ENCODE assay signal across 18 mouse cellular contexts in the genomic region with DNA sequence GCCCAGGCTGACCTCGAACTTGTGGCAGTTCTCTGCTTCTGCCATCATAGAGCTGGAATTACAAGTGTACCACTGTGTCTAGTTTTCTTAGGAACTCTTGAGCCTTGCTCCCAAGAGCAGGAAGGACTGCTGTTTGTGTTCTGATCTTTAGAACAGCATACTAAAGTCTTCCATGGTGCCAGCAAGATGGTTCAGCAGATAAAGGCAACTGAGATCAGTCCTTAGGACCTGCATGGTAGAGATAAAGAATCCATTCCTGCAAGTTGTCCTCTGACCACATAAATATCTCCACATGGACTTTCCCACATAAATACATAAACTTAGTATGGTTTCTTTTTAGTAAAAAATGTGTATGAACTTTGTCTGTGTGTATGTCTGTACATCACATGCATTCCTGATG. TPM values are rescaled to one million over a fixed set of nuclear protein-coding genes. Genes with fewer than 3 reads are reported as not detected.
DNase-seq lines count a peak whose midpoint lies in the region; ATAC-seq and TF ChIP-seq lines count a peak whose summit lies in the region.
"Had no signal": no experiment of that assay in that cellular context is flagged by ENCODE, and none has a peak within 500 bp of the region (broad histone marks: within the 10 kb centered on the region; RNA-seq: fewer than 3 reads in every experiment).

No protein-coding gene starts in this region.

- H3K27ac ChIP-seq in liver, embryonic 11.5 days (ENCODE audit: low read depth, low read length), result peak overlapping the region; percentile 95
- peak overlapping the region; percentile 71 for H3K27ac ChIP-seq in small intestine, adult 2 months (ENCODE audit: insufficient read depth, low read depth, low read length)
- H3K27ac ChIP-seq: hindbrain, embryonic 14.5 days; neural tube, embryonic 12.5 days had no signal

- H3K36me3 ChIP-seq in liver, embryonic 11.5 days (ENCODE audit: control insufficient read depth, insufficient read depth, low read length), result no peaks in the 10 kb centered on the region
- no peaks in the 10 kb centered on the region for H3K36me3 ChIP-seq in small intestine, adult 2 months (ENCODE audit: control insufficient read depth, insufficient read depth, low read length)
- H3K36me3 ChIP-seq: neural tube, embryonic 12.5 days had no signal

- DNase-seq in heart, adult 11 months, result peak; percentile 5
- DNase-seq in heart, adult 18-20 months, result no peak
- DNase-seq in spleen, postnatal 36 days (ENCODE audit: low spot score in 2 of 2), result peak; percentile 37 to 62
- DNase-seq in spleen, postnatal 14 days (ENCODE audit: low spot score in 2 of 2), result no peak
- DNase-seq in liver, embryonic 11.5 days (ENCODE audit: low spot score), result no peak
- DNase-seq in layer of hippocampus, adult 11-12 months (ENCODE audit: low spot score), result no peak
- no peak for DNase-seq in left cerebral cortex, adult 11 months (ENCODE audit: low spot score)
- DNase-seq: cerebellum, adult 18-20 months; gastrocnemius, postnatal 25 days; kidney, adult 18-20 months; kidney, postnatal 25 days; left cerebral cortex, postnatal 4 days; lung, embryonic 14.5 days; thymus, postnatal 25 days had no signal

- H3K4me3 ChIP-seq in liver, embryonic 11.5 days (ENCODE audit: low read depth, low read length), result peak overlapping the region; percentile 25
- H3K4me3 ChIP-seq in small intestine, adult 2 months (ENCODE audit: low read depth, low read length), result no peak overlapping the region
- H3K4me3 ChIP-seq: neural tube, embryonic 12.5 days had no signal

- no peak for TF ChIP-seq POLR2A in small intestine, adult 2 months (IDR thresholded peaks at IDR 0.05; ENCODE audit: low read depth, low read length)

- ATAC-seq in liver, embryonic 11.5 days (replicated peaks; ENCODE audit: low FRiP score), result peak; percentile 73

- WGBS in liver, embryonic 11.5 days, result 51% methylated on average over 1 of the region's 1 CpGs
- WGBS in small intestine, adult 2 months, result 70% methylated on average over 1 of the region's 1 CpGs

- no peaks in the 10 kb centered on the region for H3K27me3 ChIP-seq in liver, embryonic 11.5 days (replicated peaks; ENCODE audit: control insufficient read depth, insufficient read depth, low read length)
- no peaks in the 10 kb centered on the region for H3K27me3 ChIP-seq in small intestine, adult 2 months (ENCODE audit: control insufficient read depth, insufficient read depth, low read length)
- H3K27me3 ChIP-seq: CH12.LX; neural tube, embryonic 12.5 days had no signal

- peak overlapping the region; percentile 59 for H3K4me2 ChIP-seq in liver, embryonic 11.5 days
- H3K4me2 ChIP-seq: hindbrain, embryonic 14.5 days; lung, embryonic 14.5 days; neural tube, embryonic 12.5 days had no signal

- TF ChIP-seq CTCF in small intestine, adult 2 months (IDR thresholded peaks at IDR 0.05; ENCODE audit: extremely low read depth, insufficient read length, insufficient replicate concordance, low read depth, low read length), result no peak

- peak overlapping the region; percentile 47 for H3K9ac ChIP-seq in liver, embryonic 11.5 days (ENCODE audit: low read depth, low read length)
- H3K9ac ChIP-seq: hindbrain, embryonic 14.5 days; lung, embryonic 14.5 days; neural tube, embryonic 12.5 days had no signal

- H3K4me1 ChIP-seq in liver, embryonic 11.5 days (replicated peaks; ENCODE audit: control insufficient read depth, insufficient read depth, low read length), result peaks cover 67% of the 10 kb centered on the region
- H3K4me1 ChIP-seq in small intestine, adult 2 months (ENCODE audit: control insufficient read depth, insufficient read depth, insufficient read length, low read length), result peaks cover 6% of the 10 kb centered on the region; the same call in 1 of the 2 replicates
- H3K4me1 ChIP-seq: neural tube, embryonic 12.5 days had no signal

- no peaks in the 10 kb centered on the region for H3K9me3 ChIP-seq in liver, embryonic 11.5 days (ENCODE audit: control insufficient read depth, low read length)
- H3K9me3 ChIP-seq: neural tube, embryonic 12.5 days had no signal

RNA-seq across cellular contexts. Expression of gene Hectd4, which starts 22.7 kb away (rescaled TPM):
- 10 to 100 TPM; 23.2 to 23.4 TPM for total RNA-seq in heart, adult 18-20 months (2021)
- polyA plus RNA-seq in liver, embryonic 11.5 days (2014; fragmentation: Nextera tagmentation; extraction: Ambion mirVana), result 11.8 and 16.3 TPM in 2 replicates
- polyA plus RNA-seq in small intestine, adult 2 months (2012; rRNA removed), result 12.2 and 28.8 TPM in 2 replicates

RNA-seq across cellular contexts. Expression of gene Rpl6, which starts 38.4 kb away (rescaled TPM):
- total RNA-seq in heart, adult 18-20 months (2021), result 100 to 1,000 TPM; 479 to 585 TPM
- polyA plus RNA-seq in liver, embryonic 11.5 days (2014; fragmentation: Nextera tagmentation; extraction: Ambion mirVana), result 959 and 1,036 TPM in 2 replicates
- polyA plus RNA-seq in small intestine, adult 2 months (2012; rRNA removed), result 116 and 161 TPM in 2 replicates

RNA-seq across cellular contexts. Expression of gene Ptpn11, which starts 51.5 kb away (rescaled TPM):
- total RNA-seq in heart, adult 18-20 months (2021), result 100 to 1,000 TPM; 172 to 174 TPM
- polyA plus RNA-seq in liver, embryonic 11.5 days (2014; fragmentation: Nextera tagmentation; extraction: Ambion mirVana), result 21.5 TPM in 2 replicates
- 10.4 and 14.2 TPM in 2 replicates for polyA plus RNA-seq in small intestine, adult 2 months (2012; rRNA removed)

Comparison
In these comparisons a context has a peak if more than half of its experiments do, and no peak if none do; other contexts are left out.
1. DNase-seq: peak in heart, adult 11 months (single experiment) and spleen, postnatal 36 days (2 of 2); none in heart, adult 18-20 months (0 of 2), spleen, postnatal 14 days (0 of 2), liver, embryonic 11.5 days (single experiment), layer of hippocampus, adult 11-12 months (single experiment) and left cerebral cortex, adult 11 months (single experiment).